Mouse (Mus musculus) neutrophil, adult 59 days (primary cell): ENCODE results near the gene Myt1l. TPM values are rescaled to one million over a fixed set of nuclear protein-coding genes. Genes with fewer than 3 reads are reported as not detected.

Experiments used
- total RNA-seq, 2 experiments: library from RNA; stranded (reverse); gene quantifications; 1 replicate in 1 of 2; 2 replicates in 1 of 2; pipeline ENCODE4 v1.2.4; 2023

Myt1l gene
- total RNA-seq: not detected

GRCm38 (mm10) chr12:29528031-29528771 lies at the start of gene Myt1l:
Gene Myt1l, plus strand, starts transcription at chr12:29528384.

GRCm38 (mm10) chr12:29937308-29937707 lies 409.1 kb downstream of the Myt1l start, which contains the start of gene Pxdn:
Gene Pxdn, plus strand, starts transcription at chr12:29937608.

